Mouse (Mus musculus) forebrain, postnatal 0 days (tissue): ENCODE data around the gene Gpr137b. TPM values are rescaled to one million over a fixed set of nuclear protein-coding genes. Genes with fewer than 3 reads are reported as not detected.
"Not testable (repeated sequence)": the region's sequence is repeated elsewhere in the genome, so short reads cannot be mapped to it uniquely, and the experiment has no call there.

Experiments used
- ATAC-seq: fragments of 200-750 bp; cut with Nextera tagmentation; 2 replicates; pipeline ENCODE4 v1.8.0; 2017; ENCODE audit warnings: mild to moderate bottlenecking, moderate library complexity
- DNase-seq: peaks from one replicate; pipeline ENCODE4 v3.0.0-alpha.2; 2015
- H3K27ac ChIP-seq: fragments of 300-500 bp; sonication (generic); 2 replicates; pipeline ENCODE4 v1.5.1; 2014; ENCODE audit warnings: low read depth, mild to moderate bottlenecking, antibody characterized with exemption, low read length, moderate library complexity, mixed read lengths
- H3K27me3 ChIP-seq: fragments of 300-500 bp; sonication (generic); 2 replicates; pipeline ENCODE4 v1.6.1; 2014; ENCODE audit warnings: mild to moderate bottlenecking, low read length, mixed read lengths; ENCODE audit not compliant: insufficient read depth
- H3K36me3 ChIP-seq: fragments of 300-500 bp; sonication (generic); 2 replicates; pipeline ENCODE4 v1.6.1; 2014; ENCODE audit warnings: mild to moderate bottlenecking, moderate library complexity; ENCODE audit not compliant: insufficient read depth
- H3K4me1 ChIP-seq: fragments of 300-500 bp; sonication (generic); 2 replicates; pipeline ENCODE4 v1.6.1; 2014; ENCODE audit warnings: antibody characterized with exemption; ENCODE audit not compliant: insufficient read depth
- H3K4me2 ChIP-seq: fragments of 300-500 bp; sonication (generic); 2 replicates; pipeline ENCODE4 v1.6.1; 2014; ENCODE audit warnings: low read depth, mild to moderate bottlenecking, moderate library complexity
- H3K4me3 ChIP-seq: fragments of 300-500 bp; sonication (generic); 2 replicates; pipeline ENCODE4 v1.5.1; 2014; ENCODE audit warnings: low read depth, low read length, mixed read lengths
- H3K9ac ChIP-seq: fragments of 300-500 bp; sonication (generic); 2 replicates; pipeline ENCODE4 v1.6.1; 2014; ENCODE audit warnings: mild to moderate bottlenecking
- H3K9me3 ChIP-seq: fragments of 300-500 bp; sonication (generic); 2 replicates; pipeline ENCODE4 v1.6.1; 2016; ENCODE audit warnings: low read length
- CTCF ChIP-seq: sonication (generic); IDR thresholded peaks from 2 replicates; pipeline ENCODE4 v1.5.1; 2016; ENCODE audit warnings: antibody characterized with exemption, control low read depth, low read depth
- WGBS: fragments of 180-500 bp; shearing (Covaris S2); extraction: QIAGEN DNeasy Blood & Tissue Kit; methylation state at CpG from one replicate; pipeline ENCODE4 v1.1.7; 2014; 5-methylcytosine and 5-hydroxymethylcytosine counted together
- polyA plus RNA-seq: library from polyadenylated mRNA; unstranded; fragments of >200 nt; fragmentation: Nextera tagmentation; extraction: Ambion mirVana; gene quantifications from 2 replicates; pipeline ENCODE4 v1.2.1, GENCODE M21; 2015
- total RNA-seq: library from RNA; depleted of rRNA; stranded (reverse); fragments of >200 nt; gene quantifications from 2 replicates; pipeline ENCODE4 v1.2.3, GENCODE M21; 2014; rRNA removed

Gene Gpr137b
- total RNA-seq = 13.6 and 18.3 TPM in 2 replicates
- 14.1 and 16.4 TPM in 2 replicates for polyA plus RNA-seq

- H3K9me3 ChIP-seq, H3K36me3 ChIP-seq, H3K27me3 ChIP-seq, H3K4me1 ChIP-seq: not testable (repeated sequence)
- peak; percentile 76 for DNase-seq
- H3K9ac ChIP-seq = peak within 1 kb of the TSS; percentile 46; the same call in 1 of the 2 replicates
- peak; percentile 91 for ATAC-seq
- WGBS = under 1% methylated on average over 48 of the region's 78 CpGs
- peak within 1 kb of the TSS; percentile 49 for H3K4me2 ChIP-seq
- H3K4me3 ChIP-seq = peak within 1 kb of the TSS; percentile 36
- peak within 1 kb of the TSS; percentile 45; the same call in 1 of the 2 replicates for H3K27ac ChIP-seq
Measured at GRCm38 (mm10) chr13:13393228-13394095, at the start of gene Gpr137b. Gpr137b (minus strand) TSS chr13:13394014.

GRCm38 (mm10) chr13:13438112-13438953, 44.5 kb upstream of the Gpr137b start:
- H3K36me3 ChIP-seq, H3K4me3 ChIP-seq, H3K9ac ChIP-seq, DNase-seq, H3K4me1 ChIP-seq, H3K27ac ChIP-seq, H3K4me2 ChIP-seq, H3K27me3 ChIP-seq, H3K9me3 ChIP-seq: not testable (repeated sequence)
- ATAC-seq = peak; percentile 36; the same call in 1 of the 2 replicates
- 4% methylated on average over 16 of the region's 28 CpGs for WGBS

GRCm38 (mm10) chr13:13437460-13438015, 43.7 kb upstream of the Gpr137b start, which contains the start of gene Nid1:
Nid1 (plus strand) TSS chr13:13437551.
- peak; percentile 76 for ATAC-seq
- not testable (repeated sequence) for DNase-seq, H3K4me3 ChIP-seq, H3K27me3 ChIP-seq, H3K4me1 ChIP-seq, H3K36me3 ChIP-seq, H3K9me3 ChIP-seq, H3K27ac ChIP-seq, H3K9ac ChIP-seq
- under 1% methylated on average over 26 of the region's 39 CpGs for WGBS
- H3K4me2 ChIP-seq = peak within 1 kb of the TSS; percentile 41

- not testable (repeated sequence) for H3K36me3 ChIP-seq, H3K4me1 ChIP-seq, DNase-seq, ATAC-seq, H3K4me3 ChIP-seq, H3K27ac ChIP-seq, H3K27me3 ChIP-seq, H3K9ac ChIP-seq, H3K9me3 ChIP-seq, H3K4me2 ChIP-seq
- WGBS = 87% methylated on average over 4 of the region's 7 CpGs
Measured at GRCm38 (mm10) chr13:13436161-13436560, 42.3 kb upstream of the Gpr137b start.

GRCm38 (mm10) chr13:13423301-13423700, 29.5 kb upstream of the Gpr137b start:
- H3K9me3 ChIP-seq, DNase-seq, H3K27me3 ChIP-seq, H3K9ac ChIP-seq, H3K36me3 ChIP-seq, ATAC-seq, H3K4me1 ChIP-seq, H3K27ac ChIP-seq, H3K4me2 ChIP-seq, H3K4me3 ChIP-seq: not testable (repeated sequence)
- 72% methylated on average over 2 of the region's 5 CpGs for WGBS

- H3K27me3 ChIP-seq, H3K4me1 ChIP-seq, H3K27ac ChIP-seq, ATAC-seq, DNase-seq, H3K4me3 ChIP-seq, H3K9me3 ChIP-seq, H3K9ac ChIP-seq, H3K36me3 ChIP-seq, H3K4me2 ChIP-seq: not testable (repeated sequence)
- 0 out of 2 replicates have a peak, but pooled peaks have one; percentile 8 for TF ChIP-seq CTCF
- 95% methylated on average over 6 of the region's 12 CpGs for WGBS
Measured at GRCm38 (mm10) chr13:13418859-13419258, 25.0 kb upstream of the Gpr137b start.

GRCm38 (mm10) chr13:13416007-13416337, 22.2 kb upstream of the Gpr137b start:
- not testable (repeated sequence) for H3K36me3 ChIP-seq, DNase-seq, H3K27ac ChIP-seq, H3K27me3 ChIP-seq, H3K4me1 ChIP-seq, H3K9ac ChIP-seq, H3K4me2 ChIP-seq, H3K4me3 ChIP-seq, H3K9me3 ChIP-seq
- 0 out of 2 replicates have a peak, but pooled peaks have one; percentile 18 for ATAC-seq
- WGBS = 86% methylated on average over 2 of the region's 4 CpGs
